Comparison of ENCODE assay signal across 25 mouse cellular contexts in the genomic region with DNA sequence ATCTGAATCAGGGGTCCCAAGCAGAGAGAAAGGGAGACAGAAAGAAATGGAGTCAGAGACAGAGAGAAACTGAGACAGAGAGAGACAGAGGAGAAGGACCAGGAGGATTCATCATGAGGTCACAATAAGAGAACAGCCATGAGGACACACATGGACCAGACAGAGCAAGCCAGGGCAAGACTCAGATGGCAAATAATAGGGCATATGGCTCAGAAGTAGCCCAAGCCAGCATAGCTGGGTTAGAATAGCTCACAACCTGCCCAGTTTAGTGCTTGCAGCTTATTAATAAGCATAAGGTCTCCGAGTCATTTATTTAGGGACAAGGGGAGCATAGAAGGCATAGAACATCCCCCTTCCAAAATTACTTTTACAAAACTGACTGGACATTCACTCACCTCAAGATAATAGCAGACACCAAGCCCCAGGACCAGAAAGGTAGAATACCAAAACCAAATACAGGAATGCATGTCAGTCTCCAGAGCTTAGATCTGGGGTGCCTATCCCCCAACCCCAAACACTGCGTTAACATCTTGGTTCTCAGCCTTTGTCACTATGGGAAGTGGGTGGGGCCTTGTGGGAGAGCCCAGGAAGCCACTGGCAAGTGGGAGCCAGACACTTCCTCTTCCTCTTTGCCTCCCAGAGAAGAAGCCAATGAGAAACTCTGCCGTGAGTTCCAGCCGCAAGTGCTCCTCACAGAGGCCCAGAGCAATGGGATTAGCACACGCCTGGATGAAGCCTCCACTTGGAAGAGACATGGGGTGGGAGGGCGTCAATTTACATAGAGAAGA. TPM values are rescaled to one million over a fixed set of nuclear protein-coding genes. Genes with fewer than 3 reads are reported as not detected.
A peak's percentile ranks its signal among the peaks of the same experiment; 100 is the strongest.
DNase-seq lines count a peak whose midpoint lies in the region; ATAC-seq and TF ChIP-seq lines count a peak whose summit lies in the region.
"Had no signal": no experiment of that assay in that cellular context is flagged by ENCODE, and none has a peak within 500 bp of the region (broad histone marks: within the 10 kb centered on the region; RNA-seq: fewer than 3 reads in every experiment).

No protein-coding gene starts in this region.

- no peak for TF ChIP-seq CTCF in CH12.LX (conservative IDR thresholded peaks at IDR 0.05 in 1 of 2, IDR thresholded peaks at IDR 0.05 in 1 of 2; ENCODE audit: low read depth in 2 of 2, low read length in 2 of 2)
- no peak for TF ChIP-seq CTCF in stomach, postnatal 0 days (IDR thresholded peaks at IDR 0.05; ENCODE audit: low read depth)

- 69% methylated on average over 6 of the region's 6 CpGs for WGBS in stomach, postnatal 0 days

- no peaks in the 10 kb centered on the region for H3K4me1 ChIP-seq in CH12.LX (ENCODE audit: control insufficient read depth in 1 of 2, insufficient read depth in 2 of 2)
- no peaks in the 10 kb centered on the region for H3K4me1 ChIP-seq in stomach, postnatal 0 days (replicated peaks; ENCODE audit: control insufficient read depth, insufficient read depth)

- no peak for TF ChIP-seq RAD21 in CH12.LX (IDR thresholded peaks at IDR 0.05; ENCODE audit: low read depth, low read length)

- H3K4me3 ChIP-seq in CH12.LX (replicated peaks in 1 of 3; ENCODE audit: low read depth in 2 of 3, low read length in 2 of 3, poor library complexity in 1 of 3) = peak overlapping the region; percentile 17 to 28 (median 20)
- H3K4me3 ChIP-seq in stomach, postnatal 0 days (ENCODE audit: low read depth, low read length) = no peak overlapping the region
- H3K4me3 ChIP-seq: embryonic facial prominence, embryonic 15.5 days; heart, adult 2 months had no signal

- H3K4me2 ChIP-seq in CH12.LX (ENCODE audit: insufficient read depth, low read depth, poor library complexity, severe bottlenecking) = no peak overlapping the region; the same call in 1 of the 2 replicates
- H3K4me2 ChIP-seq in stomach, postnatal 0 days (replicated peaks; ENCODE audit: low read depth) = no peak overlapping the region
- H3K4me2 ChIP-seq: embryonic facial prominence, embryonic 15.5 days; liver, embryonic 11.5 days had no signal

- no peak overlapping the region for H3K9ac ChIP-seq in CH12.LX (ENCODE audit: insufficient read depth, low read depth)
- H3K9ac ChIP-seq in stomach, postnatal 0 days (ENCODE audit: low read length) = no peak overlapping the region
- H3K9ac ChIP-seq: embryonic facial prominence, embryonic 15.5 days had no signal

- no peak overlapping the region for H3K27ac ChIP-seq in CH12.LX (ENCODE audit: insufficient read depth, low read depth)
- H3K27ac ChIP-seq in stomach, postnatal 0 days (replicated peaks) = no peak overlapping the region
- H3K27ac ChIP-seq: embryonic facial prominence, embryonic 15.5 days; heart, adult 2 months; macrophage had no signal

- no peaks in the 10 kb centered on the region for H3K27me3 ChIP-seq in CH12.LX (replicated peaks)
- H3K27me3 ChIP-seq in stomach, postnatal 0 days (ENCODE audit: control insufficient read depth, insufficient read depth, low read length) = no peaks in the 10 kb centered on the region
- H3K27me3 ChIP-seq: embryonic facial prominence, embryonic 15.5 days had no signal

- no peak for TF ChIP-seq EP300 in CH12.LX (IDR thresholded peaks at IDR 0.05; ENCODE audit: low read length)
- TF ChIP-seq EP300 in stomach, postnatal 0 days (optimal IDR thresholded peaks at IDR 0.05) = no peak

- no peak for DNase-seq in CH12.LX (ENCODE audit: extremely low read depth)
- peak; percentile 39 for DNase-seq in R1 (ENCODE audit: low read depth, low spot score)
- peak; percentile 62 for DNase-seq in cerebellum, adult 9-10 months
- no peak for DNase-seq in heart, adult 18-20 months
- DNase-seq in stomach, postnatal 0 days (ENCODE audit: low spot score) = no peak
- no peak for DNase-seq in urinary bladder, postnatal 10 days (ENCODE audit: low spot score)
- DNase-seq: gastrocnemius, postnatal 10 days; heart, adult 2 months; heart, postnatal 4 days; kidney, postnatal 4 days; layer of hippocampus, adult 9-11 months; lung, adult 2 months; right cerebral cortex, postnatal 25 days; thymus, adult 18-20 months had no signal

- peak; percentile 26; the same call in 1 of the 2 replicates for TF ChIP-seq POLR2A in CH12.LX (IDR thresholded peaks at IDR 0.05; ENCODE audit: low read depth, low read length)

- peaks cover 20% of the 10 kb centered on the region for H3K9me3 ChIP-seq in CH12.LX (replicated peaks; ENCODE audit: low read length)
- H3K9me3 ChIP-seq in stomach, postnatal 0 days (ENCODE audit: control insufficient read depth, low read length) = no peaks in the 10 kb centered on the region
- H3K9me3 ChIP-seq: embryonic facial prominence, embryonic 15.5 days had no signal

- dilution Hi-C loops in CH12.LX (cut with MboI; ENCODE audit: extremely low pct_ligation_motif_present, extremely low pct_unique_long_range_greater_than_20kb, low sequenced_read_pairs) = no loop called here

- in situ Hi-C loops in CH12.LX (cut with MboI; ENCODE audit: low pct_ligation_motif_present, low pct_unique_long_range_greater_than_20kb, low sequenced_read_pairs) = no loop called here

- peak; percentile 91 for ATAC-seq in megakaryocyte, adult 5-6 weeks (ENCODE audit: poor library complexity, severe bottlenecking)
- no peak for ATAC-seq in stomach, postnatal 0 days (ENCODE audit: low FRiP score, low TSS enrichment)
- ATAC-seq: hindbrain, embryonic 16.5 days; intestine, embryonic 16.5 days; midbrain, embryonic 16.5 days had no signal

- H3K36me3 ChIP-seq in CH12.LX (replicated peaks in 1 of 2; ENCODE audit: control insufficient read depth in 1 of 2, insufficient read depth in 1 of 2, low read length in 1 of 2) = no peaks in the 10 kb centered on the region
- no peaks in the 10 kb centered on the region for H3K36me3 ChIP-seq in stomach, postnatal 0 days (ENCODE audit: control insufficient read depth, insufficient read depth, low read length)
- H3K36me3 ChIP-seq: embryonic facial prominence, embryonic 15.5 days had no signal

- H3K79me2 ChIP-seq in CH12.LX (replicated peaks; ENCODE audit: control insufficient read depth, extremely low read depth, insufficient read depth, poor library complexity, severe bottlenecking) = no peaks in the 10 kb centered on the region

TF ChIP-seq in CH12.LX, 34 proteins besides CTCF, POLR2A, EP300 and RAD21:
- TF ChIP-seq ELF1 (IDR thresholded peaks at IDR 0.05; ENCODE audit: low read depth, low read length) = peak; percentile 65
- TF ChIP-seq MYC (IDR thresholded peaks at IDR 0.05; ENCODE audit: low read depth, low read length) = no peak
- TF ChIP-seq MAFK (IDR thresholded peaks at IDR 0.05; ENCODE audit: insufficient replicate concordance, low read length) = no peak

RNA-seq across cellular contexts. Expression of a gene that starts 26.5 kb away (rescaled TPM):
- total RNA-seq in CH12.LX (2012; rRNA removed) = not detected in 2 replicates
- not detected in 2 replicates for total RNA-seq in CH12.LX (2014; rRNA removed)
- polyA plus RNA-seq in CH12.LX (2012; ENCODE audit: insufficient read length, low read depth) = not detected in 2 replicates
- total RNA-seq in megakaryocyte, adult 5-6 weeks (2015) = not detected in 2 replicates
- total RNA-seq in megakaryocyte, adult 5-6 weeks (2017) = not detected in 2 replicates
- total RNA-seq in heart, adult 18-20 months (2021) = not detected
- 0.93 and 1.8 TPM in 2 replicates for polyA plus RNA-seq in stomach, postnatal 0 days (2015; fragmentation: Nextera tagmentation; extraction: Ambion mirVana)
- total RNA-seq: heart, adult 2 months; heart, postnatal 4 days; left cerebral cortex, adult 8-10 months had no signal
- polyA plus RNA-seq: embryonic facial prominence, embryonic 15.5 days; heart, adult 2 months; heart, embryonic 14.5 days; limb, embryonic 11.5 days; macrophage; urinary bladder, adult 2 months had no signal

Comparison
In these comparisons a context has a peak if more than half of its experiments do, and no peak if none do; other contexts are left out.
1. DNase-seq: peak in R1 (single experiment) and cerebellum, adult 9-10 months (single experiment); none in CH12.LX (single experiment), heart, adult 18-20 months (0 of 2), stomach, postnatal 0 days (single experiment) and urinary bladder, postnatal 10 days (single experiment).